Mouse (Mus musculus) left cerebral cortex, postnatal 25 days (tissue): Measurements from ENCODE around the gene Rln1. TPM values are rescaled to one million over a fixed set of nuclear protein-coding genes. Genes with fewer than 3 reads are reported as not detected.

Experiments
- DNase-seq, 2 experiments: peaks; one replicate each; pipeline ENCODE4 v3.0.0; 2022; ENCODE audit warnings: low spot score in 2 of 2, mixed read lengths in 1 of 2
- intact Hi-C: fragments of 180-260 bp; cut with DNase I; formaldehyde crosslinking; loops from one replicate; pipeline ENCODE4 v1.15.1; 2025
- total RNA-seq, 2 experiments: library from RNA; stranded (reverse); gene quantifications; 2 replicates each; pipeline ENCODE4 v1.2.3; 2021

Gene Rln1
- total RNA-seq, 2 experiments from 2014 or later = 0.64 to 0.87 TPM

- intact Hi-C loops = loop anchor here (5.0 kb wide), 2 partner anchors 110 to 200 kb away; partner anchors contain the start of gene Jak2
- no peak for DNase-seq
Observed at GRCm38 (mm10) chr19:29362173-29362930, 27.9 kb upstream of the Rln1 start.

- intact Hi-C loops = loop anchor here (2.0 to 5.0 kb wide), 3 partner anchors 109 to 201 kb away; partner anchors contain the start of gene Jak2
- peak; percentile 91 to 97 for DNase-seq
Observed at GRCm38 (mm10) chr19:29361468-29362130, 27.1 kb upstream of the Rln1 start.

- DNase-seq = no peak
- intact Hi-C loops = loop anchor here (2.0 to 5.0 kb wide), 3 partner anchors 108 to 202 kb away; partner anchors contain the start of gene Jak2
Observed at GRCm38 (mm10) chr19:29360251-29360650, 25.8 kb upstream of the Rln1 start.

- no peak for DNase-seq
- intact Hi-C loops = loop anchor here (5.0 kb wide), 3 partner anchors 294 to 579 kb away; no protein-coding TSS in a partner anchor
Observed at GRCm38 (mm10) chr19:29356281-29356680, 21.8 kb upstream of the Rln1 start.

GRCm38 (mm10) chr19:29354895-29355877 lies 20.7 kb upstream of the Rln1 start:
- intact Hi-C loops = loop anchor here (5.0 kb wide), 4 partner anchors 48 to 578 kb away; no protein-coding TSS in a partner anchor

GRCm38 (mm10) chr19:29350991-29351390 lies 16.5 kb upstream of the Rln1 start:
- DNase-seq = no peak
- intact Hi-C loops = loop anchor here (5.0 kb wide), 1 partner anchor 44 kb away; no protein-coding TSS in a partner anchor

More at GRCm38 (mm10) chr19:29354895-29355877, 20.7 kb upstream of the Rln1 start:
- peak; percentile 82 to 84 for DNase-seq

GRCm38 (mm10) chr19:29345636-29346035 lies 11.2 kb upstream of the Rln1 start:
- intact Hi-C loops = no loop called here
- DNase-seq = no peak

GRCm38 (mm10) chr19:29344868-29345267 lies 10.4 kb upstream of the Rln1 start:
- intact Hi-C loops = no loop called here
- no peak for DNase-seq

- intact Hi-C loops = no loop called here
- DNase-seq = no peak
Observed at GRCm38 (mm10) chr19:29342281-29342680, 7.8 kb upstream of the Rln1 start.

GRCm38 (mm10) chr19:29341029-29341428 lies 6.6 kb upstream of the Rln1 start:
- DNase-seq = no peak
- intact Hi-C loops = no loop called here

- intact Hi-C loops = no loop called here
- DNase-seq = no peak
Observed at GRCm38 (mm10) chr19:29336624-29337023, 2.2 kb upstream of the Rln1 start.

- intact Hi-C loops = no loop called here
- no peak for DNase-seq
Observed at GRCm38 (mm10) chr19:29326822-29327552, 7.5 kb downstream of the Rln1 start.

- intact Hi-C loops = no loop called here
- DNase-seq = no peak
Observed at GRCm38 (mm10) chr19:29326396-29326795, 8.1 kb downstream of the Rln1 start.

GRCm38 (mm10) chr19:29325852-29326180 lies 8.7 kb downstream of the Rln1 start:
- no peak for DNase-seq
- intact Hi-C loops = no loop called here

- intact Hi-C loops = no loop called here
- DNase-seq = peak in 1 of 2 experiments; percentile 6
Observed at GRCm38 (mm10) chr19:29325053-29325851, 9.2 kb downstream of the Rln1 start, which contains the start of gene Insl6. Gene Insl6, minus strand, starts transcription at chr19:29325356.

- DNase-seq = no peak
- intact Hi-C loops = no loop called here
Observed at GRCm38 (mm10) chr19:29323416-29324049, 10.9 kb downstream of the Rln1 start.

- intact Hi-C loops = no loop called here
- DNase-seq = no peak
Observed at GRCm38 (mm10) chr19:29312661-29313060, 21.8 kb downstream of the Rln1 start.

GRCm38 (mm10) chr19:29311791-29312190 lies 22.7 kb downstream of the Rln1 start:
- intact Hi-C loops = no loop called here
- DNase-seq = peak; percentile 30 to 72
